Mouse (Mus musculus): ENCODE results near the gene Raet1e.
"Not testable (repeated sequence)": the region's sequence is repeated elsewhere in the genome, so short reads cannot be mapped to it uniquely, and the experiment has no call there.

DNA sequence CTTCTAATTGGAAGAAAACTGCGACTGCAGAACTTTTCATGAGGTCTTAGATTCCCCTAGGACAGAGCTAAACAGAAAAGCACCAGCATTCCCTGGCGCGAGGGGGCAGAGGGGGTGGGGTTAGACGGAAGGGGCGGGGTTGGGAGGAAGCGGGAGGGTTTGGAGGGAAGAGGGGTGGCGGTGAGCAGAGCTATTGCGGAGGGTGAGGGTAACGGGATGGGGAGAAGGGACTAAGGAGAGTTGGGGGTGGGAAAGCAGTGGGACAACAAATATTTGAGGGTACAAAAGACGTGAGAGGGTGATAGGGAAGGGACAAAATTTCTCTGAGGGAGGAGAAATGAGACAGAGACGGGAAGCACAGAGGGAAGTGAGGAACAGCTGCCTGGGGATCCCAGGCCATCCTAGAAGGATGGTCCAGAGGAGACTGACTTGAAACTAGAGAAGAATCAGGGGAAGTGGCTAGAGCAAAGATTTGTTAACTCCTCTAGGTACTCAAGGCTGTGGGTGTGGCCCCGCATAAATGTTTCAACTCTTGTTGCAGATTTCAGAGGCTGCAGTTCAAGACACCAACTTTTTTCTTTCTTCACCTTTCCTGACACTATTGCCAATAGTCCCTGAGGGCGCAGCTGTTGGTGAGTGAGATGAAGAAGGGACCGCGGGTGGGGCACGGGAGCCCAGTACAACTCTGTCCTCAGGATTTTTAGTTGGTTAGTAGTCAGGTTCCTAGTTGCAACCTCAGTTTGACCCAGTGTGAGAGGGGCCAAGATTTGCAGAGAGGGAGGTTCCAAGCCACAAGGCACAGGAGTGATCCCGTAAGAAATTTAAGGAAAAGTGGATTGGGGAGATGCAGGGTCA, 15.2 kb downstream of the Raet1e start:
- not testable (repeated sequence) for TF ChIP-seq NRF1 (IDR thresholded peaks at IDR 0.05; ENCODE audit: low read depth, low read length); POLR2A (IDR thresholded peaks at IDR 0.05; ENCODE audit: low read depth, low read length); CTCF (conservative IDR thresholded peaks at IDR 0.05 in 1 of 2, IDR thresholded peaks at IDR 0.05 in 1 of 2; ENCODE audit: low read depth in 2 of 2, low read length in 2 of 2)

All from CH12.LX (cell line).